Mouse (Mus musculus) embryonic fibroblast, embryonic 13.5 days (primary cell): ENCODE results near the gene Gm20388.

Experiments used
- CTCF ChIP-seq: IDR thresholded peaks from 2 replicates; pipeline ENCODE4 v1.5.1; 2011; ENCODE audit warnings: mild to moderate bottlenecking, control low read depth, low read length, moderate library complexity, borderline replicate concordance; ENCODE audit not compliant: insufficient read depth
- POLR2A ChIP-seq: IDR thresholded peaks from 2 replicates; pipeline ENCODE4 v1.6.1; 2011; ENCODE audit warnings: low read depth, mild to moderate bottlenecking, control low read depth, low read length, moderate library complexity

GRCm38 (mm10) chr8:120895600-120895999, 985.0 kb downstream of the Gm20388 start:
- TF ChIP-seq POLR2A = no peak
- TF ChIP-seq CTCF = no peak
